Mouse (Mus musculus) liver, adult 2 months (tissue): ENCODE data around the gene 2310034G01Rik. TPM values are rescaled to one million over a fixed set of nuclear protein-coding genes. Genes with fewer than 3 reads are reported as not detected.

Source experiments
- DNase-seq: peaks from one replicate; pipeline ENCODE4 v3.0.0-alpha.2; 2011; ENCODE audit warnings: low read depth, low spot score; ENCODE audit errors: extremely low read depth
- H3K27ac ChIP-seq: fragments of 200-500 bp; replicated peaks from 2 replicates; pipeline ENCODE4 v1.5.1; 2012; ENCODE audit warnings: low read depth, mild to moderate bottlenecking, control low read depth, inconsistent platforms, low read length; ENCODE audit not compliant: insufficient read depth
- H3K27me3 ChIP-seq: fragments of 200-500 bp; 2 replicates; pipeline ENCODE4 v1.6.1; 2012; ENCODE audit warnings: mild to moderate bottlenecking, moderate library complexity, low read length, inconsistent platforms; ENCODE audit not compliant: control insufficient read depth, insufficient read depth
- H3K36me3 ChIP-seq: fragments of 200-500 bp; 2 replicates; pipeline ENCODE4 v1.6.1; 2012; ENCODE audit warnings: low read length, inconsistent platforms; ENCODE audit not compliant: control insufficient read depth, insufficient read depth
- H3K4me1 ChIP-seq: fragments of 200-500 bp; 2 replicates; pipeline ENCODE4 v1.6.1; 2011; ENCODE audit warnings: low read length; ENCODE audit not compliant: control insufficient read depth, insufficient read depth
- H3K4me3 ChIP-seq: fragments of 200-500 bp; 2 replicates; pipeline ENCODE4 v1.5.1; 2011; ENCODE audit warnings: low read depth, mild to moderate bottlenecking, control low read depth, low read length, moderate library complexity; ENCODE audit not compliant: insufficient read depth
- H3K79me2 ChIP-seq: fragments of 200-500 bp; 2 replicates; pipeline ENCODE4 v1.6.1; 2012; ENCODE audit warnings: inconsistent platforms, mild to moderate bottlenecking, low read length, moderate library complexity; ENCODE audit not compliant: control insufficient read depth, insufficient read depth
- H3K9ac ChIP-seq: fragments of 200-500 bp; 2 replicates; pipeline ENCODE4 v1.6.1; 2012; ENCODE audit warnings: low read depth, mild to moderate bottlenecking, control low read depth, inconsistent platforms, low read length
- CTCF ChIP-seq: fragments of 200-500 bp; IDR thresholded peaks from 2 replicates; pipeline ENCODE4 v1.5.1; 2011; ENCODE audit warnings: low read depth, low read length, control low read depth
- POLR2A ChIP-seq: fragments of 200-500 bp; IDR thresholded peaks from 2 replicates; pipeline ENCODE4 v1.6.1; 2011; ENCODE audit warnings: low read length, control low read depth; ENCODE audit not compliant: insufficient read depth; ENCODE audit errors: extremely low read depth
- WGBS: fragments of 180-500 bp; shearing (Covaris S2); methylation state at CpG from one replicate; pipeline ENCODE4 v1.1.7; 2018; 5-methylcytosine and 5-hydroxymethylcytosine counted together
- polyA plus RNA-seq: library from polyadenylated mRNA; depleted of rRNA; stranded (reverse); fragments of >200 nt; gene quantifications from 2 replicates; pipeline ENCODE4 v1.2.3, GENCODE M21; 2012
- total RNA-seq: library from RNA; depleted of rRNA; stranded (reverse); fragments of >200 nt; gene quantifications from 2 replicates; pipeline ENCODE4 v1.2.3, GENCODE M21; 2014

2310034G01Rik gene
- total and polyA plus RNA-seq, 2 experiments: 0.09 to 0.10 TPM

- DNase-seq: peak; percentile 5
- no peaks in the 10 kb centered on the region for H3K79me2 ChIP-seq
- H3K27me3 ChIP-seq: peaks cover 3% of the 10 kb centered on the region; the same call in 1 of the 2 replicates
- peak overlapping the region; percentile 69 for H3K4me3 ChIP-seq
- whole genome bisulfite sequencing: 4% methylated on average over 54 of the region's 54 CpGs
- H3K27ac ChIP-seq: peak overlapping the region; percentile 70; the same call in 1 of the 2 replicates
- H3K36me3 ChIP-seq: no peaks in the 10 kb centered on the region
- H3K4me1 ChIP-seq: peaks cover 9% of the 10 kb centered on the region
- H3K9ac ChIP-seq: peak overlapping the region; percentile 75
- TF ChIP-seq CTCF: no peak
- no peak for TF ChIP-seq POLR2A
Measured at GRCm38 (mm10) chr19:46329031-46329641, 21.0 kb downstream of the 2310034G01Rik start.

DNA sequence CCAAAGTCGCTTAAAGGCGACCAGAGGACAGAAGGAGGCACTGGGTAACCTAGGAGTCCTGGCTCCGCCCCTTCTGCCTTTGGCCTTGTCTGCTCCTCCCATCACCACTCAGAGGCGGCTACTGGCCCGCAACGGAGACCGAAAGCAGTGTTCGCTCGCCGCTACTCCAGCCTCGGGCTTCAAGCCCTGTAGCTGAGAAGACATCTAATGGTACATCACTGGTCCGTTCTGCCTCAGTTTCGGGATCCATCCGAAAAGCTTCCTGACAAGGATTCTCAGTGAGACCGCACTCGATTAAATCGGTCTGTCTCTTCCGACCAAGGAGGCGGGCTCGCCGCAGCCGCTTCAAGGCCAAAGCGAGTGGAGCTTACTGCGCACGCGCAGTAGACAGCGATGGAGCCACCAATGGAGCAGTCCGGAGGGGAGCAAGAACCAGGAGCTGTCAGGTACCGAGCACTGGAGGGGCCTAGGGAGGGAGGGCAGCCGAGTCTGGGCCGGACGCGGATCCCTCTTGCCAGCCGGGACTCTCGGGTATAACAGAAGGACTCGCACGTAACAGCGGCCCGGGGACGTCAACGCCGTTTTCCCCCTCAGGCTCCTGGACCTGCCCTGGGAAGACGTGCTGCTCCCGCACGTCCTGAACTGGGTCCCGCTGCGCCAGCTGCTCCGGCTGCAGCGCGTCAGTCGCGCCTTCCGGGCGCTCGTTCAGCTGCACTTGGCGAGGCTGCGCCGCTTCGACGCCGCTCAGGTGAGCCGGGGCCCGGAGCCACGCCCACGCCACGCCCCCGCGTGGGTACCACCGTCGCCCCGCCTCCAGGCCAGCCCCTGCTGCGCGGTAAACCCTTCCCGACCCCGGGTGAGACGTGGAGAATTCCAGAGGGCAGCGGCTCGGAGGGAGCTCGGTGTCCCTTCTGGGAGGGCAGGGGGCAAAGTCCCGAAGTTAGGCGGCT lies 21.7 kb downstream of the 2310034G01Rik start, which contains the start of gene Fbxl15:
Fbxl15 (plus strand) TSS at position 104 of the 950 bp plus-strand sequence.
- Histone ChIP-seq H3K4me1 (peaks cover 9% of the 10 kb centered on the region), H3K27ac (peak within 1 kb of the TSS; percentile 70), H3K27me3 (peaks cover 3% of the 10 kb centered on the region; the same call in 1 of the 2 replicates), H3K79me2 (no peaks in the 10 kb centered on the region), H3K4me3 (peak within 1 kb of the TSS; percentile 69), H3K36me3 (no peaks in the 10 kb centered on the region), H3K9ac (peak within 1 kb of the TSS; percentile 75)
- WGBS: under 1% methylated on average over 81 of the region's 81 CpGs
- TF ChIP-seq CTCF (no peak), POLR2A (peak; percentile 31)
- peak; percentile 83 for DNase-seq

- peaks cover 9% of the 10 kb centered on the region for H3K4me1 ChIP-seq
- WGBS: 18% methylated on average over 14 of the region's 14 CpGs
- no peaks in the 10 kb centered on the region for H3K79me2 ChIP-seq
- H3K27ac ChIP-seq: no peak overlapping the region
- no peak for TF ChIP-seq CTCF
- TF ChIP-seq POLR2A: no peak
- peaks cover 3% of the 10 kb centered on the region; the same call in 1 of the 2 replicates for H3K27me3 ChIP-seq
- peak overlapping the region; percentile 69; the same call in 1 of the 2 replicates for H3K4me3 ChIP-seq
- H3K9ac ChIP-seq: no peak overlapping the region
- DNase-seq: no peak
- no peaks in the 10 kb centered on the region for H3K36me3 ChIP-seq
Measured at GRCm38 (mm10) chr19:46327531-46328064, 22.5 kb downstream of the 2310034G01Rik start.

GRCm38 (mm10) chr19:46326756-46327305 lies 23.3 kb downstream of the 2310034G01Rik start, which contains the start of gene Psd:
Psd (minus strand) TSS chr19:46327156.
- 1% methylated on average over 35 of the region's 35 CpGs for WGBS
- no peaks in the 10 kb centered on the region for H3K36me3 ChIP-seq
- no peak for TF ChIP-seq CTCF
- no peak for TF ChIP-seq POLR2A
- H3K4me3 ChIP-seq: peak within 1 kb of the TSS; percentile 69; the same call in 1 of the 2 replicates
- peak; percentile 10 for DNase-seq
- H3K27me3 ChIP-seq: peaks cover 8% of the 10 kb centered on the region; the same call in 1 of the 2 replicates
- H3K4me1 ChIP-seq: peaks cover 9% of the 10 kb centered on the region
- H3K9ac ChIP-seq: no peak within 1 kb of the TSS
- H3K27ac ChIP-seq: no peak within 1 kb of the TSS
- no peaks in the 10 kb centered on the region for H3K79me2 ChIP-seq

DNA sequence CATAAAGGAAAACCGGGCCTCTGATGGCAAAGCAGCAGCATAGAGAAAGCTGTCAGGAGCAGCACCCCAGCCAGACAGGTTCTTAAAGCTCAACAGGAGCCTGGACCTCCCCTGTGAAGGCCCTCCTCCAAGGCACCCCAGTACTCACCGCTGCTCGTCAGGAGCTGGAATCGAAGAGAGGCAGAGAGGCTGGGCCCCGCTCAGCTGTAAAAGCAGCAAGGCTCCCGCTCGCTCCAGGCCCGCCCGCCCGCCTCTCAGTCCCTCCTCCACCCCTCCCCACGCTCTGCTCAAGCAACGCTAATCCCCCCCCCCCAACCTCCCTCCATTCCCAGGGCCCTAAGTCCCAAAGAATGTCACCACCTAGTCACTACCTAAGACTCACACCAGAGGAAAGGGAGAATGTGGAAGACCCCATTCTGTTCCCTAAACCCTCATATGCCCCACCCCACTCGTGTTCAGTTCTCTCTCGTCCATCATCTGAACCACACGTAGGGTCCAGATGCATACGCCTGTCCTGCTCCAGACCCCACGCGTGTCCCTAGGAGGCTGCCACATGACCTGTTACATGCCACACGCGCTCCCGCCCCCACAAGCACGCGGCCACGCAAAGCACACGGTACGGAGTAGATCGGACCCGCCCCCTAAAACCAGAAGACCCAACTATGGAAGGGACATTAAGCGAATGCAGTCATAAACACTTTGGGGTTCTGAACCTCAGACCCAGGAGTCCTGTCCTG lies 23.9 kb downstream of the 2310034G01Rik start:
- no peak for TF ChIP-seq CTCF
- WGBS: 18% methylated on average over 29 of the region's 29 CpGs
- no peaks in the 10 kb centered on the region for H3K36me3 ChIP-seq
- H3K79me2 ChIP-seq: no peaks in the 10 kb centered on the region
- H3K9ac ChIP-seq: no peak overlapping the region
- peaks cover 8% of the 10 kb centered on the region; the same call in 1 of the 2 replicates for H3K27me3 ChIP-seq
- peaks cover 9% of the 10 kb centered on the region for H3K4me1 ChIP-seq
- no peak for DNase-seq
- no peak overlapping the region for H3K27ac ChIP-seq
- H3K4me3 ChIP-seq: no peak overlapping the region
